Mouse (Mus musculus) frontal cortex, postnatal 14 days (tissue): ENCODE results near the gene Erf.

Experiments used
- DNase-seq, 2 experiments: peaks; one replicate each; pipeline ENCODE4 v3.0.0; 2022; ENCODE audit warnings: low spot score in 2 of 2

The Erf gene

DNA sequence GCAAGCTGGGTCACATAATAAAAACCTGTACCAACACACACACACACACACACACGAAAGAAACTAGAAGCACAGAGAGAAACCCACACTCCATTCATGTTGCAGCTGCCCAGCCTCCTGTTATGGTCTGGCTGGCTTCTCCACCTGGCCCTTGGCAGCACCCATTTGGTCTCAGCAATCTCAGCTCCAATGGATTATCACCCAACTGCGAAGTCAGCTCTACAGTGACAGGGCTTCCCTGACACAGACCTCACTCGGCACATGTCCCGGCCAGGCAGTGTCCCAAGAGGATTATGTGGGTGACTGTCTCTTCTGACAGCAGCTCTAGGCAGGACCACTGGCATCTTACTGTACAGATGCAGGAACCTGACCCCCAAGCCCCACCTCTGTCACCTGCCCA lies 40.1 kb downstream of the Erf start:
- no peak for DNase-seq

DNA sequence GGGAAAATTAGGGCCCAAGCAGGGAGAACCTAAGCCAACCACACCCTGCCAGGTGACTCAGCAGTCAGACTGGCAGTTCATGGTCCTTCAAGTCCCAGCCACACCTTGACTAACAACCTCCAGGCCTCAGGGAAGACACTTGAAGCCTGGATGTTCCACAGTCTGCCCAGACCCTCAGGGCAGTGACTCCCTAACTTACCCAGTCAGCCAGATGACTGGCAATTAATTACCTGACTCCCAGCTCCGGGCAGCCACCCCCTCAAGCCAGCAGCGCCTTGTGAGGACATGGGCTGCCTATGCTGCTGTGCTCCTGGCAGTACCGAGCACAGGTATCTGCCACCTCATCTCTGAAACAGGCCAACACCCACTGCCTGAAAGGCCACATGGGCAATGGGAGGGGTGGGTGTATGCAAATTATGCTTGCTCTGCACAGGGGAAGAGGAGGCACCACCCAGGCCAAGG lies 41.4 kb downstream of the Erf start:
- no peak for DNase-seq

- no peak for DNase-seq
Measured at GRCm38 (mm10) chr7:25206094-25206830, 44.3 kb downstream of the Erf start.

DNA sequence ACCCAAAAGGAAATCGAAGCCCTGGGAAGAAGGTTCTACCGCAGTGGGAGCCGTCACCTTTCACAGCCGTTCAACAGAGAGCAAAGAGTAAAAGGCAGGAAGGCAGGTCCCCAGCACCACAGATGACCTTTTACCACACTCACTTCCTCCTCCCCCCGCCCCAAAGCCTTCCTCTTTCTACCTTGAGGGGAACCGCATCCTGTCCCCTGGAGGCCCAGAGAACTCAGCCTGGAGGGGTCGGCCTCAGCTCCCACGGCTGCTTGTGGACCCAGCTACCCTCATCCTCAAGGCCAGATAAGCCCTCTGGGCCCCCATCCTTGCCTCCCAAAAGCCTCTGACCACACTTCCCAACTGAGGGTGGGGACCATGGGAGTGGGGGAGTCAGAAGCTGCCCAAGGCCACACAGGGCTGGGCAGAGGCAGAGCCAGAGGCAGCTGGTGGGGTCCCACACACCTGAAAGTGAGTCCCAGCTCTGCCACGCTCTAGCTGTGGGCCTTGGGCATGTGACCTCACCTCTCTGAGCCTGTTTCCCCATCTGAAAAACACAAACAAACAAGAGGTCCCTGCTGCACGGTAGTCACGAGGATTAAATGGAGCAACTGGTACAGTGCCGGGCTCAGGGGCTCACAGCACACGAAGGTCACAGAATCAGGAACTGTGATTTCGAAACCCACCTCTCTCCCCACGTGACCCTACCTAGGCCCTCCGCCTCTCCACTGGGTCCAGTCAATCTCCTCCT lies 45.0 kb downstream of the Erf start:
- no peak for DNase-seq

GRCm38 (mm10) chr7:25203624-25204023 lies 46.9 kb downstream of the Erf start:
- no peak for DNase-seq

GRCm38 (mm10) chr7:25197384-25198018 lies 53.1 kb downstream of the Erf start:
- no peak for DNase-seq

- DNase-seq: no peak
Measured at GRCm38 (mm10) chr7:25196107-25196506, 54.5 kb downstream of the Erf start.

- no peak for DNase-seq
Measured at GRCm38 (mm10) chr7:25195148-25195547, 55.4 kb downstream of the Erf start.
